ENCODE assay signal across 13 mouse cellular contexts in the genomic region with DNA sequence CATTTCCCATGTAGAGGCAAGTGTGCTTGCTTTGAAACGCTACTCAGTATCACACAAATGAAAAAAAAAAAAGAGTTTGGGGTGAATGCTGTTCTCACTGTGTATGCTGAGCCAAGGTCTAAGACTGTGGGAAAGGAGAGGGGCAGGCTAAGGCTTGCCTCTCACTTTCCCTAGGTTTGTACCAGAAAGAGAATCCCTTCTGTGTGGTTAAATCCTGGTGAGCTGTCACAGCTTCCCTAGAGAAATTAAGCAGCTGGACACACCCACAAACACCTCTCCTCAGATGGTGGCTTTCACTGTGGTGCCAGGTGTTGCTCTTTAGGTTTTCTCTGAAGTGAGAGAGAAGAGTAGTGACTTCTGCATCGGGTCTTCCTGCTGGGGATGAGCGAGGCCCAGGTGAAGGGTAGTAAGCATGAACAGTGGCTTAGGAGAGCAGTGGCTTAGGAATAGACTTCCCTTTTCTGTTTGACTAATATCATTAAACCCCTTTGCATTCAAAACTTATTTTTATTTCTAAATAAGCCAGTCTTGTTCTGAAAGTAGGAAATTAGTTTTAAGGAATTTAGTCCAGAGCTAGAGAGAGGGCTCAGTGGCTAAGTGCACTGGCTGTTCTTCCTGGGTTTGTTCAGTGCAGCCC. TPM values are rescaled to one million over a fixed set of nuclear protein-coding genes. Genes with fewer than 3 reads are reported as not detected.
DNase-seq lines count a peak whose midpoint lies in the region; ATAC-seq and TF ChIP-seq lines count a peak whose summit lies in the region.
"Had no signal": no experiment of that assay in that cellular context is flagged by ENCODE, and none has a peak within 500 bp of the region (broad histone marks: within the 10 kb centered on the region; RNA-seq: fewer than 3 reads in every experiment).

No protein-coding gene starts in this region.

- H3K4me2 ChIP-seq in limb, embryonic 13.5 days (replicated peaks): no peak overlapping the region
- no peak overlapping the region for H3K4me2 ChIP-seq in CH12.LX (ENCODE audit: insufficient read depth, low read depth, poor library complexity, severe bottlenecking)
- H3K4me2 ChIP-seq in embryonic facial prominence, embryonic 15.5 days (replicated peaks): no peak overlapping the region
- H3K4me2 ChIP-seq in midbrain, embryonic 15.5 days: no peak overlapping the region

- WGBS in limb, embryonic 13.5 days: 62% methylated on average over 3 of the region's 3 CpGs
- 81% methylated on average over 3 of the region's 3 CpGs for WGBS in limb, embryonic 10.5 days
- WGBS in embryonic facial prominence, embryonic 15.5 days: 50% methylated on average over 3 of the region's 3 CpGs
- 93% methylated on average over 3 of the region's 3 CpGs for WGBS in midbrain, embryonic 15.5 days

- peak; percentile 54 for TF ChIP-seq EP300 in CH12.LX (IDR thresholded peaks at IDR 0.05; ENCODE audit: low read length)

- no peak for TF ChIP-seq RAD21 in CH12.LX (IDR thresholded peaks at IDR 0.05; ENCODE audit: low read depth, low read length)

- in situ Hi-C loops in CH12.LX (cut with MboI; ENCODE audit: low pct_ligation_motif_present, low pct_unique_long_range_greater_than_20kb, low sequenced_read_pairs): no loop called here

- no peak for TF ChIP-seq POLR2A in CH12.LX (IDR thresholded peaks at IDR 0.05; ENCODE audit: low read depth, low read length)

- no peak overlapping the region for H3K4me3 ChIP-seq in limb, embryonic 13.5 days
- H3K4me3 ChIP-seq in limb, embryonic 10.5 days: no peak overlapping the region
- H3K4me3 ChIP-seq in CH12.LX (replicated peaks in 1 of 3; ENCODE audit: low read depth in 2 of 3, low read length in 2 of 3, poor library complexity in 1 of 3): no peak overlapping the region
- no peak overlapping the region for H3K4me3 ChIP-seq in embryonic facial prominence, embryonic 15.5 days (replicated peaks)
- H3K4me3 ChIP-seq in midbrain, embryonic 15.5 days: no peak overlapping the region

- no peaks in the 10 kb centered on the region for H3K79me2 ChIP-seq in CH12.LX (replicated peaks; ENCODE audit: control insufficient read depth, extremely low read depth, insufficient read depth, poor library complexity, severe bottlenecking)

- no peaks in the 10 kb centered on the region for H3K9me3 ChIP-seq in limb, embryonic 13.5 days
- no peaks in the 10 kb centered on the region for H3K9me3 ChIP-seq in limb, embryonic 10.5 days (replicated peaks)
- no peaks in the 10 kb centered on the region for H3K9me3 ChIP-seq in CH12.LX (replicated peaks; ENCODE audit: low read length)
- no peaks in the 10 kb centered on the region for H3K9me3 ChIP-seq in embryonic facial prominence, embryonic 15.5 days (replicated peaks)
- H3K9me3 ChIP-seq in midbrain, embryonic 15.5 days: no peaks in the 10 kb centered on the region

- H3K36me3 ChIP-seq in limb, embryonic 13.5 days: peaks cover 11% of the 10 kb centered on the region
- H3K36me3 ChIP-seq in limb, embryonic 10.5 days: peaks cover 16% of the 10 kb centered on the region
- peaks cover 16 to 64% of the 10 kb centered on the region in 2 experiments for H3K36me3 ChIP-seq in CH12.LX (replicated peaks in 1 of 2; ENCODE audit: control insufficient read depth in 1 of 2, insufficient read depth in 1 of 2, low read length in 1 of 2)
- H3K36me3 ChIP-seq in embryonic facial prominence, embryonic 15.5 days: 0 out of 2 replicates have a peak, but pooled peaks cover 4% of the 10 kb centered on the region
- H3K36me3 ChIP-seq in midbrain, embryonic 15.5 days (replicated peaks): 0 out of 2 replicates have a peak, but pooled peaks cover 5% of the 10 kb centered on the region

- DNase-seq in limb, embryonic 10.5 days (ENCODE audit: low spot score): no peak
- peak; percentile 52 for DNase-seq in CH12.LX (ENCODE audit: extremely low read depth)
- DNase-seq in spleen, postnatal 14 days (ENCODE audit: low spot score in 2 of 2): no peak
- DNase-seq: adrenal gland, postnatal 14 days; cerebellum, adult 8-10 months; gastrocnemius, postnatal 25 days; lung, adult 2 months had no signal

- H3K27ac ChIP-seq in limb, embryonic 13.5 days: peak overlapping the region; percentile 48; the same call in 1 of the 2 replicates
- no peak overlapping the region for H3K27ac ChIP-seq in limb, embryonic 10.5 days
- no peak overlapping the region for H3K27ac ChIP-seq in CH12.LX (ENCODE audit: insufficient read depth, low read depth)
- peak overlapping the region; percentile 84 for H3K27ac ChIP-seq in embryonic facial prominence, embryonic 15.5 days (replicated peaks)
- no peak overlapping the region for H3K27ac ChIP-seq in midbrain, embryonic 15.5 days

- peaks cover 37% of the 10 kb centered on the region for H3K4me1 ChIP-seq in limb, embryonic 13.5 days
- H3K4me1 ChIP-seq in limb, embryonic 10.5 days: peaks cover 21% of the 10 kb centered on the region
- H3K4me1 ChIP-seq in CH12.LX (ENCODE audit: control insufficient read depth in 1 of 2, insufficient read depth in 2 of 2): peaks cover 7 to 70% of the 10 kb centered on the region in 2 experiments
- H3K4me1 ChIP-seq in embryonic facial prominence, embryonic 15.5 days: peaks cover 49% of the 10 kb centered on the region
- peaks cover 22% of the 10 kb centered on the region for H3K4me1 ChIP-seq in midbrain, embryonic 15.5 days

- H3K9ac ChIP-seq in limb, embryonic 13.5 days: no peak overlapping the region
- no peak overlapping the region for H3K9ac ChIP-seq in CH12.LX (ENCODE audit: insufficient read depth, low read depth)
- H3K9ac ChIP-seq in embryonic facial prominence, embryonic 15.5 days: no peak overlapping the region
- H3K9ac ChIP-seq in midbrain, embryonic 15.5 days: no peak overlapping the region

- ATAC-seq in limb, embryonic 13.5 days (ENCODE audit: low FRiP score, low read depth): no peak
- peak; percentile 48; the same call in 1 of the 2 replicates for ATAC-seq in embryonic facial prominence, embryonic 15.5 days (ENCODE audit: insufficient number of reproducible peaks, low FRiP score, low TSS enrichment, low read depth)
- 0 out of 2 replicates have a peak, but pooled peaks have one; percentile 22 for ATAC-seq in megakaryocyte, adult 5-6 weeks (ENCODE audit: poor library complexity, severe bottlenecking)
- no peak for ATAC-seq in midbrain, embryonic 15.5 days (replicated peaks)

- TF ChIP-seq CTCF in CH12.LX (conservative IDR thresholded peaks at IDR 0.05 in 1 of 2, IDR thresholded peaks at IDR 0.05 in 1 of 2; ENCODE audit: low read depth in 2 of 2, low read length in 2 of 2): no peak

- dilution Hi-C loops in CH12.LX (cut with MboI; ENCODE audit: extremely low pct_ligation_motif_present, extremely low pct_unique_long_range_greater_than_20kb, low sequenced_read_pairs): no loop called here

- H3K27me3 ChIP-seq in limb, embryonic 13.5 days: no peaks in the 10 kb centered on the region
- H3K27me3 ChIP-seq in limb, embryonic 10.5 days (ENCODE audit: low read depth, poor library complexity, severe bottlenecking): no peaks in the 10 kb centered on the region
- H3K27me3 ChIP-seq in CH12.LX (replicated peaks): no peaks in the 10 kb centered on the region
- no peaks in the 10 kb centered on the region for H3K27me3 ChIP-seq in embryonic facial prominence, embryonic 15.5 days
- no peaks in the 10 kb centered on the region for H3K27me3 ChIP-seq in midbrain, embryonic 15.5 days (replicated peaks)

TF ChIP-seq in CH12.LX, 34 proteins besides CTCF, POLR2A, EP300 and RAD21 (continues in another document):
- no peak for TF ChIP-seq USF2 (conservative IDR thresholded peaks at IDR 0.05; ENCODE audit: low read depth, low read length)
- TF ChIP-seq SIN3A (IDR thresholded peaks at IDR 0.05; ENCODE audit: low read length): no peak
- no peak for TF ChIP-seq ZKSCAN1 (IDR thresholded peaks at IDR 0.05; ENCODE audit: borderline replicate concordance, low read depth, low read length)
- no peak for TF ChIP-seq HCFC1 (IDR thresholded peaks at IDR 0.05; ENCODE audit: low read depth, low read length)
- no peak for TF ChIP-seq CHD1 (IDR thresholded peaks at IDR 0.05; ENCODE audit: low read depth, low read length)
- peak; percentile 43; the same call in 1 of the 2 replicates for TF ChIP-seq ETS1 (conservative IDR thresholded peaks at IDR 0.05; ENCODE audit: low read depth, low read length)
- no peak for TF ChIP-seq ZC3H11A (IDR thresholded peaks at IDR 0.05; ENCODE audit: low read depth, low read length)
- peak; percentile 81 for TF ChIP-seq IRF4 (IDR thresholded peaks at IDR 0.05; ENCODE audit: low read depth, low read length)
- peak; percentile 36; the same call in 1 of the 2 replicates for TF ChIP-seq TCF12 (IDR thresholded peaks at IDR 0.05; ENCODE audit: low read depth, low read length)
- peak; percentile 56; the same call in 1 of the 2 replicates for TF ChIP-seq MEF2A (IDR thresholded peaks at IDR 0.05; ENCODE audit: borderline replicate concordance, low read depth, low read length)
- no peak for TF ChIP-seq TBP (conservative IDR thresholded peaks at IDR 0.05; ENCODE audit: low read depth, low read length)
- no peak for TF ChIP-seq E2F4 (IDR thresholded peaks at IDR 0.05; ENCODE audit: insufficient replicate concordance, low read depth, low read length)
- TF ChIP-seq KAT2A (IDR thresholded peaks at IDR 0.05; ENCODE audit: insufficient replicate concordance, low read length): no peak
- TF ChIP-seq MAX (IDR thresholded peaks at IDR 0.05; ENCODE audit: low read length): no peak
- TF ChIP-seq GABPA (IDR thresholded peaks at IDR 0.05; ENCODE audit: insufficient replicate concordance, low read depth, low read length): no peak
- TF ChIP-seq USF1 (IDR thresholded peaks at IDR 0.05; ENCODE audit: low read depth, low read length): no peak
- 0 out of 2 replicates have a peak, but pooled peaks have one; percentile 10 for TF ChIP-seq MAFK (IDR thresholded peaks at IDR 0.05; ENCODE audit: insufficient replicate concordance, low read length)
- TF ChIP-seq POLR2AphosphoS2 (IDR thresholded peaks at IDR 0.05; ENCODE audit: low read depth, low read length): no peak
- TF ChIP-seq ZMIZ1 (IDR thresholded peaks at IDR 0.05; ENCODE audit: low read depth, low read length): no peak
- no peak for TF ChIP-seq MAZ (IDR thresholded peaks at IDR 0.05; ENCODE audit: low read depth, low read length)
- TF ChIP-seq NELFE (IDR thresholded peaks at IDR 0.05; ENCODE audit: low read depth, low read length): no peak

RNA-seq across cellular contexts. Expression of a gene that starts 26.4 kb away (rescaled TPM):
- 4.2 and 5.4 TPM in 2 replicates for polyA plus RNA-seq in limb, embryonic 13.5 days (2015; fragmentation: Nextera tagmentation; extraction: Ambion mirVana)
- polyA plus RNA-seq in limb, embryonic 10.5 days (2016; fragmentation: Nextera tagmentation; extraction: Ambion mirVana): 0.51 and 1.4 TPM in 2 replicates
- total RNA-seq in CH12.LX (2012; rRNA removed) (0.34 and 0.38 TPM in 2 replicates), CH12.LX (2014; rRNA removed) (0.11 and 0.14 TPM in 2 replicates)
- 0.33 and 0.54 TPM in 2 replicates for polyA plus RNA-seq in CH12.LX (2012; ENCODE audit: insufficient read length, low read depth)
- polyA plus RNA-seq in embryonic facial prominence, embryonic 15.5 days (2015; fragmentation: Nextera tagmentation; extraction: Ambion mirVana): 26.7 and 33.2 TPM in 2 replicates
- total RNA-seq in megakaryocyte, adult 5-6 weeks (2015): 0.75 and 1.6 TPM in 2 replicates
- 0.07 and 0.24 TPM in 2 replicates for total RNA-seq in megakaryocyte, adult 5-6 weeks (2017)
- 0.51 and 0.84 TPM in 2 replicates for polyA plus RNA-seq in midbrain, embryonic 15.5 days (2015; fragmentation: Nextera tagmentation; extraction: Ambion mirVana)
- total RNA-seq: left cerebral cortex, postnatal 10 days had no signal
- polyA plus RNA-seq: small intestine, adult 2 months had no signal

Comparison
In these comparisons a context has a peak if more than half of its experiments do, and no peak if none do; other contexts are left out.
1. H3K27ac ChIP-seq: peak in limb, embryonic 13.5 days (single experiment) and embryonic facial prominence, embryonic 15.5 days (single experiment); none in limb, embryonic 10.5 days (single experiment), CH12.LX (single experiment) and midbrain, embryonic 15.5 days (single experiment).
2. ATAC-seq: peak in embryonic facial prominence, embryonic 15.5 days (single experiment) and megakaryocyte, adult 5-6 weeks (single experiment); none in limb, embryonic 13.5 days (single experiment) and midbrain, embryonic 15.5 days (single experiment).